Mouse (Mus musculus): ENCODE measurements around the gene C8a. TPM values are rescaled to one million over a fixed set of nuclear protein-coding genes. Genes with fewer than 3 reads are reported as not detected.
A peak's percentile ranks its signal among the peaks of the same experiment; 100 is the strongest.

Gene C8a
- 0.04 and 0.06 TPM in 2 replicates for polyA plus RNA-seq (2012; rRNA removed)

GRCm38 (mm10) chr4:104876323-104876722 is at the start of gene C8a:
Gene C8a (minus strand): TSS chr4:104876398.
- no peak for DNase-seq (ENCODE audit: low read depth)
- no peak for TF ChIP-seq CTCF (IDR thresholded peaks at IDR 0.05; ENCODE audit: borderline replicate concordance, extremely low read depth, insufficient read depth, insufficient read length)
- TF ChIP-seq POLR2A (IDR thresholded peaks at IDR 0.05; ENCODE audit: borderline replicate concordance, extremely low read depth, insufficient read depth, insufficient read length, poor library complexity, severe bottlenecking): no peak

- no peak for DNase-seq (ENCODE audit: low read depth)
- TF ChIP-seq POLR2A (IDR thresholded peaks at IDR 0.05; ENCODE audit: borderline replicate concordance, extremely low read depth, insufficient read depth, insufficient read length, poor library complexity, severe bottlenecking): no peak
- no peak for TF ChIP-seq CTCF (IDR thresholded peaks at IDR 0.05; ENCODE audit: borderline replicate concordance, extremely low read depth, insufficient read depth, insufficient read length)
Observed at GRCm38 (mm10) chr4:104925383-104925782, 49.2 kb upstream of the C8a start.

- DNase-seq (ENCODE audit: low read depth): no peak
- no peak for TF ChIP-seq CTCF (IDR thresholded peaks at IDR 0.05; ENCODE audit: borderline replicate concordance, extremely low read depth, insufficient read depth, insufficient read length)
- TF ChIP-seq POLR2A (IDR thresholded peaks at IDR 0.05; ENCODE audit: borderline replicate concordance, extremely low read depth, insufficient read depth, insufficient read length, poor library complexity, severe bottlenecking): no peak
Observed at GRCm38 (mm10) chr4:104918017-104918416, 41.8 kb upstream of the C8a start.

- TF ChIP-seq CTCF (IDR thresholded peaks at IDR 0.05; ENCODE audit: borderline replicate concordance, extremely low read depth, insufficient read depth, insufficient read length): no peak
- no peak for TF ChIP-seq POLR2A (IDR thresholded peaks at IDR 0.05; ENCODE audit: borderline replicate concordance, extremely low read depth, insufficient read depth, insufficient read length, poor library complexity, severe bottlenecking)
Observed at GRCm38 (mm10) chr4:104914711-104915247, 38.6 kb upstream of the C8a start.

GRCm38 (mm10) chr4:104913291-104914129 is 37.3 kb upstream of the C8a start, which contains the start of gene Fyb2:
Gene Fyb2 (plus strand): TSS chr4:104913456.
- TF ChIP-seq POLR2A (IDR thresholded peaks at IDR 0.05; ENCODE audit: borderline replicate concordance, extremely low read depth, insufficient read depth, insufficient read length, poor library complexity, severe bottlenecking) (no peak), CTCF (IDR thresholded peaks at IDR 0.05; ENCODE audit: borderline replicate concordance, extremely low read depth, insufficient read depth, insufficient read length) (no peak)
- DNase-seq (ENCODE audit: low read depth): no peak

More at GRCm38 (mm10) chr4:104914711-104915247, 38.6 kb upstream of the C8a start:
- no peak for DNase-seq (ENCODE audit: low read depth)

- TF ChIP-seq POLR2A (IDR thresholded peaks at IDR 0.05; ENCODE audit: borderline replicate concordance, extremely low read depth, insufficient read depth, insufficient read length, poor library complexity, severe bottlenecking): no peak
- peak; percentile 79 for TF ChIP-seq CTCF (IDR thresholded peaks at IDR 0.05; ENCODE audit: borderline replicate concordance, extremely low read depth, insufficient read depth, insufficient read length)
- peak; percentile 69 for DNase-seq (ENCODE audit: low read depth)
Observed at GRCm38 (mm10) chr4:104911685-104912084, 35.5 kb upstream of the C8a start.

GRCm38 (mm10) chr4:104905049-104905448 is 28.9 kb upstream of the C8a start:
- TF ChIP-seq CTCF (IDR thresholded peaks at IDR 0.05; ENCODE audit: borderline replicate concordance, extremely low read depth, insufficient read depth, insufficient read length): no peak
- TF ChIP-seq POLR2A (IDR thresholded peaks at IDR 0.05; ENCODE audit: borderline replicate concordance, extremely low read depth, insufficient read depth, insufficient read length, poor library complexity, severe bottlenecking): no peak
- DNase-seq (ENCODE audit: low read depth): peak; percentile 66

GRCm38 (mm10) chr4:104902836-104903235 is 26.6 kb upstream of the C8a start:
- TF ChIP-seq POLR2A (IDR thresholded peaks at IDR 0.05; ENCODE audit: borderline replicate concordance, extremely low read depth, insufficient read depth, insufficient read length, poor library complexity, severe bottlenecking): no peak
- no peak for TF ChIP-seq CTCF (IDR thresholded peaks at IDR 0.05; ENCODE audit: borderline replicate concordance, extremely low read depth, insufficient read depth, insufficient read length)
- DNase-seq (ENCODE audit: low read depth): peak; percentile 27

GRCm38 (mm10) chr4:104894004-104894734 is 18.0 kb upstream of the C8a start:
- TF ChIP-seq POLR2A (IDR thresholded peaks at IDR 0.05; ENCODE audit: borderline replicate concordance, extremely low read depth, insufficient read depth, insufficient read length, poor library complexity, severe bottlenecking) (no peak), CTCF (IDR thresholded peaks at IDR 0.05; ENCODE audit: borderline replicate concordance, extremely low read depth, insufficient read depth, insufficient read length) (peak; percentile 81; the same call in 1 of the 2 replicates)
- DNase-seq (ENCODE audit: low read depth): peak; percentile 92

- no peak for TF ChIP-seq POLR2A (IDR thresholded peaks at IDR 0.05; ENCODE audit: borderline replicate concordance, extremely low read depth, insufficient read depth, insufficient read length, poor library complexity, severe bottlenecking)
- TF ChIP-seq CTCF (IDR thresholded peaks at IDR 0.05; ENCODE audit: borderline replicate concordance, extremely low read depth, insufficient read depth, insufficient read length): no peak
- no peak for DNase-seq (ENCODE audit: low read depth)
Observed at GRCm38 (mm10) chr4:104893588-104893987, 17.4 kb upstream of the C8a start.

GRCm38 (mm10) chr4:104891708-104892107 is 15.5 kb upstream of the C8a start:
- DNase-seq (ENCODE audit: low read depth): no peak
- TF ChIP-seq POLR2A (IDR thresholded peaks at IDR 0.05; ENCODE audit: borderline replicate concordance, extremely low read depth, insufficient read depth, insufficient read length, poor library complexity, severe bottlenecking) (no peak), CTCF (IDR thresholded peaks at IDR 0.05; ENCODE audit: borderline replicate concordance, extremely low read depth, insufficient read depth, insufficient read length) (no peak)
